Mouse (Mus musculus): ENCODE measurements at regions not wholly inside any gene's neighbourhood (a gene's known extent, or its start where the extent isn't known, plus 50 kb on each side); places are given as distances from the start of the nearest gene placed in this dataset.
"Not testable (repeated sequence)": the region's sequence is repeated elsewhere in the genome, so short reads cannot be mapped to it uniquely, and the experiment has no call there.

GRCm38 (mm10) chr13:89375526-89376474 lies 163.8 kb upstream of the Hapln1 start:
- DNase-seq (ENCODE audit: low spot score): no peak

- DNase-seq (ENCODE audit: low spot score): no peak
These were observed 161.2 kb upstream of the Hapln1 start for GRCm38 (mm10) chr13:89378365-89378764.

GRCm38 (mm10) chr13:89383619-89384190 lies 155.9 kb upstream of the Hapln1 start:
- DNase-seq (ENCODE audit: low spot score): not testable (repeated sequence)

GRCm38 (mm10) chr13:89384598-89385145 lies 154.9 kb upstream of the Hapln1 start:
- DNase-seq (ENCODE audit: low spot score): peak; percentile 11

DNA sequence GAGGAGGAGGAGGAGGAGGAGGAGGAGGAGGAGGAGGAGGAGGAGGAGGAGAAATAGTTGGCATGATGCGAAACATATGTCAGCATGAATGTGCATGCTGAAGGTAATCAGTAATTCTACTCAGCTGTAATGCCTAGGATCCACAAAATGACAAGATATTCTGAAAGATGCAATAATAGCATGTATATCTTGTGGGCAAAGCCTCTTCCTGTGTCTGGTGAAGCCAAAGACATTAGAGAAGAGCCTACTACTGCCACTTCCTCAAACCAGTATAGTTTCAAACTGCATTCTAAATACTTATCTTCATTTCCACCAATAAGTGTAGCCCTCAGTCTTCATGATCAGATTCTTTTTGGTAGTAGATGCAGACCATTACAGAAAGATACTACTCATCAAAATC lies 152.2 kb upstream of the Hapln1 start:
- no peak for DNase-seq (ENCODE audit: low spot score)

DNA sequence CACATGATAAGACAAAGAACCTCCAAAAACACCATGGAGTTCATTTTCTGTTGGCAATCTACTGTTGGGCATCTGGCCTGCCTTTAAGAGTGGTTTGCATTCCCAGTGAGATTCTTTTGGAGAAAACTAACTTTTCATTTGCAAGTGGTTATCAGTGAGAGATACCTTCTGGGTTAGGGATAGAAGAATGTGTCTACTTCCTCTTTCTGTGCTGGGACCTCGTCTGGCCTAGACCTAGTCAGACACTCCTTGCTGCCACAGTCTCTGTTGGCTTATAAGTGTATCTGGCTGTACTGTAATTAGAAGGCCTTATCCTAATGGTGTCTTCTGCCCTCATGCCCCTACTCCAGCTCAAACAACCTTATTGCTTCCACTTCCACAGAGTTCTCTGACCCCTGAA lies 150.4 kb upstream of the Hapln1 start:
- no peak for DNase-seq (ENCODE audit: low spot score)

- no peak for DNase-seq (ENCODE audit: low spot score)
These were observed 144.8 kb upstream of the Hapln1 start for GRCm38 (mm10) chr13:89394717-89395344.

GRCm38 (mm10) chr13:89395851-89396250 lies 143.7 kb upstream of the Hapln1 start:
- no peak for DNase-seq (ENCODE audit: low spot score)

DNA sequence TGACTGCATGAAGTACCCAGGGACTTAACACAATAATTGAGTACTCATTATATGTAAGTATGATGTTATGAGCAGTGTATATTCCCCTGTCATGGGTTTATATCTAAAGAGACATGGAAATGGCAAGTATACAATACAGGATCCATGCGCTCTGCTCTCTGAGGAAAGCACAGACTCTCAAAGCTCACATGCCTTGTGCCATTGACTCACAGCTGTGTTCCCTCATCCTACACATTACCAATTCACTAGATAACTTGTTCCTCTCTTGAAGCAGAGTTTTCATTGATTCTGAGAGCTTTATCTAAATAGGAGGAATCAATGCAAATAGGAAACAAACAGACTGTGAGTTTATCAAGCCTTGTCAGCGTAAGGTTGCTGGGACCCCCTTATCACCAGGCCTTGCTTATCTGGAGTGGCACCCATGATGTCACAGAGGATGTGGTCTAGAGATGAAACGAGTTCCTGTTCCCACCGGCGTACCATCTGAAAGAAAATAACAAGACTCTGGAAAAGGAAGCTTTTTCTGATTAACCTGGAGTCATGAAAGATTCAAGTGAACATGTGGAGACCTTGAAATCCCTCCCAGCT lies 138.4 kb upstream of the Hapln1 start:
- no peak for DNase-seq (ENCODE audit: low spot score)

DNA sequence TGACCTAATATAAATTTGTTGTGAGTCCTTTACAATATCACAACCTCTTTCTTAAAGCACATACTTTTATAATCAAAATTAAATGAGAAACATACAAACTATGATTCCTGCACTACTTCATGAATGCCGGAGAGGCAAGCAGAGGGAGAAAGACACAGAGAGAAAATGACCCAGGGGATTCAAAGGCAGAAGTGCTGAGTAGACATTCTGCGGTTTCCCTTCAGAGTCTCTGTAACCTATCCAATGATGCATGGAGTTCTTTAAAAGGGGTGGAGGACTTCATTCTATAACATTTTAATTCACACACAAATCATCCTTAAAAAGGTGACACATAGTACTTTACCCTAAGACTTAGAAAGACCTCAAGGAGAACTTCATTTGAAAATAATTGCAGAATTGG lies 129.1 kb upstream of the Hapln1 start:
- DNase-seq (ENCODE audit: low spot score): no peak

GRCm38 (mm10) chr13:89412768-89413487 lies 126.7 kb upstream of the Hapln1 start:
- no peak for DNase-seq (ENCODE audit: low spot score)

DNA sequence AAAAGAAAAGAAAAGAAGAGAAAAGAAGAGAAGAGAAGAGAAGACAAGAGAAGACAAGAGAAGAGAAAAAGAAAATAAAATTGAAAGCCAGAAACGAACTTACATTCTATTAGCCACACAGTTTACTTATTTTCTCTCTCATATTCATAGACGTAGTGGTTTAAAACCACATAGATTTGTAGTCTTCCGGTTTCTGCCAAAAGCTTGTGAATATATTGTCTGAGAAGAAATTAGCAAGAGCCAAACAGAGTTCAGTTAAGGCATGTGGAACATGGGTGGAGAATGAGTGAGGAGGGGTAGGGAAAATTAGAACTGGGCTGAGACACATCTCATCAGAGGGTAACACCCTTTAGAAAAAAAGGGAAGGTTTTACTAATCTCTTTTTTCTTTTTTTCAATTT lies 120.8 kb upstream of the Hapln1 start:
- DNase-seq (ENCODE audit: low spot score): no peak

DNA sequence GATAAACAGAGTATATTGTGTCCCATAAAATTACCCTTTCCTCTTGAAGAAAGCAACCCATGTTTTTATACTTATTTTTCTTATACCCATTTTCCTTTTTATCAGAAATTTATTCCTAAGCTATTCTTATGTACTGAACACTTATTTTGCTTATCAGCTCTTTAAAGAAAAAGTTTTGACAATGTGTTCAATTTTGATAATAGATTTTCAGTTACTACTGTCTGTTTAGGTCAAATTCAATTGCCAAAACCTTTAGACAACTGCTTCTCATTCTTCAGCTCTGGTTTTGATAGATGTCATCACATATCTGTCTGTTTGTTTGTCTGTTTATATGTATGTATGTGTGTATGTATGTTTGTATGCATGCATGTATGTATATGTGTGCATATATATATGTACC lies 117.8 kb upstream of the Hapln1 start:
- no peak for DNase-seq (ENCODE audit: low spot score)

DNA sequence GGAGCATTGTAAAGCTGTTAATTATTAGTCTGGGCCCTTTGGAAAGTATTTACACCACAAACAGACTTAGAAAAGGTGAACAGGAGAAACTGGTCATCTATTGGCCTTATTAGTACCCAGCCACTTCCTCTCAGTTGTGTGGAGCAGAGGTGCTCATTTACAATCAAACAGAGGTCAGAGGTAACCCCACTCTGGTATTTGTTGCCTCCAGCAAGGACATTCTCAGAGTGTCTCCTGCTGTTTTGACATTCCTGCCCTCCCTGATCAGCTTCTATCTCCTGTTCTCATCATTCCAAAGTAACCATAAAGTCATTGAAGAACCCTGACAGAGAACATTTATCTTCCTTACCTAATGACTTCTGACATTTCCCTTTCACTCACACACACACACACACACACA lies 116.1 kb upstream of the Hapln1 start:
- DNase-seq (ENCODE audit: low spot score): no peak

DNA sequence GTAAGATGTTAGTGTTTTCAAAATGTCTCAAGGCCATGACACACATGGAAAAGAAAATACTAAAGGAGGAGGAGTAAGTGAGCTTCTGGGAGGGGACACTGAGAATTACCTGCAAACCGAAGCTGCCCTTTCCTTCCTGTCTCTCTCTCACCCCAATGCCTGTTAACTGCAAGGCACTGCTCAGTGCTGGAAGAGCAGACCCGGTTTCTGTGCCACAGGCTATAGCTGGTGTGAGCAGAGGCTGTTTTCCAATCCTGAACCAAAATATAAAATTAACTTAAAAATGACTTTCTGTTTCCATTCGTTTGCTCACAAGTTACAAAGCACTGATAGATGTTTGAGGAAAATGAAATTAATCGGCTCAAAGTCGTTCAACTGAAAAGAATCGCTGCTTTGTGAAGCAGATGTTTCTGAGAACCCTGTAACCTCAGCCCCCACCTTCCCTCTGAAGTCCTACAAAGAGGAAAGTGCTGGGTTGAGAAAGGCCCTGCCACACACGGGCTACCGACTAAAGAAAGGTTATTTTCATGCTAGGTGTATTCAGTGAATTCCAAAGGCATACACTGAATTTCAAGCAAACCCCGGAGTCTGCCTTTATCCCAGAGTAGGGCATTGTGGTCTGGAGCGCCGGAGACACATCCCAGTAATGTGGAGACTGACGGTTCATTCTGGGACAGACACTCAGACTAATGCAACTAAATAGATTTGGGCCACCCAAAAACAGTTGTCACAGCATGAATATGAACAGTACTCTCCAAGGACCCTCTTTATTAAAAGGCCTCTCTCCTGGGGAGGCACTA lies 111.1 kb upstream of the Hapln1 start:
- DNase-seq (ENCODE audit: low spot score): no peak

- DNase-seq (ENCODE audit: low spot score): no peak
These were observed 94.7 kb upstream of the Hapln1 start for GRCm38 (mm10) chr13:89444847-89445246.

DNA sequence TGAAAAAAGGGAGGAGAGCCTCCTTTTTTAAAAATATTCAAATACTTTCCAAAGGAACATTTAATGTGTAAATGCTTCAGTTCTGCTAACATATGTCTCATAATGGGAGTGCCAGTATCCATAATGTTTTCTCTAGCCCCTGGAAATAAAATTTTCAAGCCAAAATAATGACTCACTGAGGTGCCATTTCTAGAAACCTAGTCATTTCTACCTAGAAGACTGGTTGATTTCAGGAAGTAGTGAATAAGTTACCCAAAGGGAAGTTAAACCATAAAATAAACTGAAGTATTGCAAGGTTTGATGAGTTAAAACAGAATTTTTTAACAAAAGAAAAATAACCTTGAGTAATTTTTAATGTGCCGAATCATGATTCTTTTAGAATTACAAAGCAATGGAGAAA lies 85.8 kb upstream of the Hapln1 start:
- no peak for DNase-seq (ENCODE audit: low spot score)

DNA sequence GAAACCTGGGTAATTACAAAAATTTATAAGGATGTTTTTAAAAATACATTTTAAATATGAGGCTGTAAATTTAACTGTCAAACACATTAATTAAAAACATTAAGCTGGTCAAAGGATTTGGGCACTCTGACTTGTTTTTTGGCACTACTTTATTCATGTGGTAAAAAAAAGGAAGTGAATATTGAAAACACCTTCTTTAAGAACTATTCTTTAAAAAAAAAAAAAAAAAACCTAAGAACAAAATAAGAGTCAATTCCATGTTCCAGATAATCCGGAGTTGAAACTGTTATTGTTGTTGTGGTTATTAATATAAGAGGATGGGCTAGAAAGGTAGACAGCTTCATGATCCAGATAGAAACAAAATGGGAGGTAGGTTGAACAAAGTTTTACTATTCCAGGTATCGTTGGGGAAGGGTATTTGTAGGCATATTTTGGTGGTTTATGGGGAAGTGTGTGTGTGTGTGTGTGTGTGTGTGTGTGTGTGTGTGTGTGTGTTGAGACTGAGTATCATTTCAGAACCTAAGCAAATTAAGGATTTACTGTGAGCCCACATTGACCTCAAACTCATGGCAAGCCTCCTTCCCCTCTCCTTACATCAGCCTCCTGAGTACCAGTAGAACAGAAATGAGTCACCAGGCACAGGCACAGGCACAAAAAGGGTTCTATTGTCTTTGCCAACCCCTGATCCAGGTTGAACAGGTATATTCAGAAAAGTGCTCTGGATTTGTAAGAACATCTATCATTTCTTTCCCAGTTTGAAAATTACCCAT lies 85.2 kb upstream of the Hapln1 start:
- DNase-seq (ENCODE audit: low spot score): no peak

DNA sequence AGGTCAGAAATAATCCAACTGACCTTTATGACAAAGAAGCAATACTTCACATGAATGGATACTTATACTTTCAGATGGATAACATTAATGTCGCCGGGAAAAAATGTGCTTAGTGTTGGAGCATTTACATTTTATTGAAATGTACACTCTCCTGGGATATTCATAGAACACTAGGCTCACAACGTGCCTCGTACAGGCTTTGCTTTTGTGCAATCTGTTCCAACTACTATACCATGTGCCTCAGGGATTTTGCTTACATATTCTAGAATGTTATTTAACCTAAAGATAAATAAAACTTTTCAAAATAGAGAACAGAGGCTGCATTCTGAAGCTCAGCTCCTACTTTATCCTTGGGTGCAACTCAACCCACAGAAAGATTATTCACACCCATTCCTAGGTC lies 75.8 kb upstream of the Hapln1 start:
- no peak for DNase-seq (ENCODE audit: low spot score)
